Mouse (Mus musculus) MEL (cell line): ENCODE data around the gene Slco1c1. TPM values are rescaled to one million over a fixed set of nuclear protein-coding genes. Genes with fewer than 3 reads are reported as not detected.

ENCODE experiments used
- DNase-seq: peaks from one replicate; pipeline ENCODE4 v3.0.0; 2011; ENCODE audit warnings: low read depth, low spot score
- H3K27ac ChIP-seq: 2 replicates; pipeline ENCODE4 v1.5.1; 2012; ENCODE audit warnings: low read depth, mild to moderate bottlenecking, control low read depth, low read length, moderate library complexity; ENCODE audit not compliant: control insufficient read depth
- H3K27me3 ChIP-seq, 2 experiments: fragments of 150-350 bp in 1 of 2; sonication (generic) in 1 of 2; 2 replicates each; pipeline ENCODE4 v1.6.1; 2012; ENCODE audit warnings: low read length in 2 of 2, mild to moderate bottlenecking in 2 of 2, improper control_type of control experiment in 1 of 2, moderate library complexity in 1 of 2; ENCODE audit not compliant: insufficient read depth in 2 of 2, control insufficient read depth in 1 of 2
- H3K36me3 ChIP-seq, 2 experiments: 2 replicates each; pipeline ENCODE4 v1.6.1; 2012 to 2014; ENCODE audit warnings: low read length in 2 of 2, improper control_type of control experiment in 1 of 2, inconsistent platforms in 1 of 2, mild to moderate bottlenecking in 1 of 2; ENCODE audit not compliant: insufficient read depth in 2 of 2, control insufficient read depth in 1 of 2
- H3K4me1 ChIP-seq, 2 experiments: fragments of 150-350 bp in 1 of 2; sonication (generic) in 1 of 2; 2 replicates each; pipeline ENCODE4 v1.6.1; 2012; ENCODE audit warnings: low read length in 2 of 2, improper control_type of control experiment in 1 of 2, mild to moderate bottlenecking in 1 of 2; ENCODE audit not compliant: insufficient read depth in 2 of 2, control insufficient read depth in 1 of 2
- H3K4me3 ChIP-seq, 2 experiments: fragments of 150-350 bp in 1 of 2; sonication (generic) in 1 of 2; 2 replicates each; pipeline ENCODE4 v1.5.1; 2012; ENCODE audit warnings: low read depth in 2 of 2, low read length in 2 of 2, mild to moderate bottlenecking in 2 of 2, moderate library complexity in 2 of 2, control low read depth in 1 of 2, improper control_type of control experiment in 1 of 2; ENCODE audit not compliant: control insufficient read depth in 1 of 2, insufficient read depth in 1 of 2
- H3K79me2 ChIP-seq: 2 replicates; pipeline ENCODE4 v1.6.1; 2012; ENCODE audit warnings: mild to moderate bottlenecking, low read length, moderate library complexity; ENCODE audit not compliant: control insufficient read depth, poor library complexity, insufficient read depth
- H3K9ac ChIP-seq: 2 replicates; pipeline ENCODE4 v1.6.1; 2012; ENCODE audit warnings: low read depth, mild to moderate bottlenecking, control low read depth, low read length, moderate library complexity; ENCODE audit not compliant: control insufficient read depth, poor library complexity, severe bottlenecking
- H3K9me3 ChIP-seq: fragments of 150-350 bp; sonication (generic); replicated peaks from 2 replicates; pipeline ENCODE4 v1.6.1; 2012; ENCODE audit warnings: mild to moderate bottlenecking, low read length, improper control_type of control experiment, moderate library complexity; ENCODE audit not compliant: insufficient read depth
- KAT2A ChIP-seq: conservative IDR thresholded peaks from 2 replicates; pipeline ENCODE4 v1.6.1; 2012; ENCODE audit warnings: low read depth, low read length, improper control_type of control experiment, inconsistent platforms
- MXI1 ChIP-seq: IDR thresholded peaks from 2 replicates; pipeline ENCODE4 v1.6.1; 2011; ENCODE audit warnings: mild to moderate bottlenecking, low read depth, low read length, improper control_type of control experiment
- MYB ChIP-seq: IDR thresholded peaks from 2 replicates; pipeline ENCODE4 v1.6.1; 2011; ENCODE audit warnings: mild to moderate bottlenecking, low read depth, low read length, improper control_type of control experiment
- NRF1 ChIP-seq: IDR thresholded peaks from 2 replicates; pipeline ENCODE4 v1.6.1; 2014; ENCODE audit warnings: low read depth, mild to moderate bottlenecking, inconsistent platforms, low read length, improper control_type of control experiment, moderate library complexity; ENCODE audit not compliant: poor library complexity, insufficient read depth, severe bottlenecking
- POLR2AphosphoS2 ChIP-seq: IDR thresholded peaks from 2 replicates; pipeline ENCODE4 v1.6.1; 2011; ENCODE audit warnings: low read length, improper control_type of control experiment
- RAD21 ChIP-seq: IDR thresholded peaks from 2 replicates; pipeline ENCODE4 v1.6.1; 2011; ENCODE audit warnings: mild to moderate bottlenecking, low read depth, low read length, improper control_type of control experiment
- SMC3 ChIP-seq: IDR thresholded peaks from 2 replicates; pipeline ENCODE4 v1.6.1; 2011; ENCODE audit warnings: low read depth, low read length, improper control_type of control experiment
- TAL1 ChIP-seq: IDR thresholded peaks from 2 replicates; pipeline ENCODE4 v1.6.1; 2012; ENCODE audit warnings: mild to moderate bottlenecking, inconsistent platforms, low read length, moderate library complexity, mixed read lengths
- TBP ChIP-seq: IDR thresholded peaks from 2 replicates; pipeline ENCODE4 v1.8.0; 2011; ENCODE audit warnings: low read depth, low read length, improper control_type of control experiment
- USF2 ChIP-seq, 2 experiments: IDR thresholded peaks; 2 replicates each; pipeline ENCODE4 v1.6.1; 2011 to 2012; ENCODE audit warnings: improper control_type of control experiment in 2 of 2, low read length in 2 of 2, borderline replicate concordance in 1 of 2, inconsistent platforms in 1 of 2, low read depth in 1 of 2, mild to moderate bottlenecking in 1 of 2; ENCODE audit not compliant: insufficient read depth in 1 of 2
- ZKSCAN1 ChIP-seq: IDR thresholded peaks from 2 replicates; pipeline ENCODE4 v1.6.1; 2012; ENCODE audit warnings: low read depth, mild to moderate bottlenecking, inconsistent platforms, low read length, improper control_type of control experiment, moderate library complexity
- ZNF384 ChIP-seq: IDR thresholded peaks from 2 replicates; pipeline ENCODE4 v1.6.1; 2012; ENCODE audit warnings: low read depth, mild to moderate bottlenecking, inconsistent platforms, low read length, improper control_type of control experiment
- polyA plus RNA-seq, 2 experiments: library from polyadenylated mRNA; stranded (reverse) in 1 of 2; unstranded in 1 of 2; fragments of >175 nt in 1 of 2; fragments of >200 nt in 1 of 2; gene quantifications; 2 replicates each; pipeline versions ENCODE4 v1.2.1 to v1.2.4; 2012; ENCODE audit warnings: low replicate concordance in 2 of 2, low read depth in 1 of 2; ENCODE audit not compliant: insufficient read length in 2 of 2, insufficient read depth in 1 of 2, missing spikeins in 1 of 2
- total RNA-seq: library from RNA; depleted of rRNA; stranded (reverse); fragments of 300-350 nt; gene quantifications from 2 replicates; pipeline ENCODE4 v1.2.3, GENCODE M21; 2012

Slco1c1 gene
- total and polyA plus RNA-seq, 3 experiments = not detected

DNA sequence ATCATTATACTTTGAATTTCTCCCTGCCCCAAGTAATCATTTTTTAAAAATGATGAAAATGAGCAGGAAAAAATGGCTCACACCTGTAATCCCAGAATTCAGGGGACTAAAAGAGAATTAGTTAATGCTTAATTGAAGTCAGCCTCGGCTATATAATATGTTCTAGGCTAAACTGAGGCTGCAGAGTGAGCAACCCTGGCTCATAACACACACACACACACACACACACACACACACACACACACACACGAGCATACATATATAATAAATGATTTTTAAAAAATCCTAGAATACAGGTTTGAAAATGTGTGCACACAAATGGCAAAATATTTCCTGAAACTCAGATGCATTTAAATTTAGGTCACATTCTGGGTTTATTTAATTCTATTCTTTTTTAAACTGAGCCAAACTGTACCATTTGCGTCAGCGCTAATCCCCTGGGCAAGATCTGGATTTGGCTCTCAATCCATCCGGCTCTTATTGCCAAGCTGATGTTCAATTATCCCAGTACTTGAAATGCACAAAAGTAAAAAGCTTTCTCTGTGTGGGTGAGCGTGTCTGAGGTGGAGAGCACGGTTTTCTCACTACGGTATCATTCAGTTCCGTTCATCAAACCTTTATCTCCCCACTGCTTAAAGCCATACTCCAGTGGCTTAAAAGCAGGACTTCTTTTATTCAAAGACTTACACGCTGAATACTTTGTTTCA, 43.8 kb downstream of the Slco1c1 start:
- H3K9ac ChIP-seq = no peak overlapping the region
- TF ChIP-seq SMC3 = no peak
- no peak for TF ChIP-seq ZNF384
- H3K36me3 ChIP-seq = no peaks in the 10 kb centered on the region
- H3K79me2 ChIP-seq = no peaks in the 10 kb centered on the region
- H3K4me3 ChIP-seq = no peak overlapping the region
- DNase-seq = no peak
- H3K27ac ChIP-seq = no peak overlapping the region
- H3K4me1 ChIP-seq = no peaks in the 10 kb centered on the region
- no peaks in the 10 kb centered on the region for H3K9me3 ChIP-seq
- H3K27me3 ChIP-seq = no peaks in the 10 kb centered on the region

GRCm38 (mm10) chr6:141568559-141568946, 44.4 kb downstream of the Slco1c1 start:
- Histone ChIP-seq H3K4me3 (no peak overlapping the region), H3K79me2 (no peaks in the 10 kb centered on the region), H3K4me1 (no peaks in the 10 kb centered on the region), H3K36me3 (no peaks in the 10 kb centered on the region), H3K9me3 (no peaks in the 10 kb centered on the region)
- TF ChIP-seq MXI1 = no peak
- no peak for TF ChIP-seq ZNF384
- no peak for TF ChIP-seq ZKSCAN1
- no peak for TF ChIP-seq RAD21
- TF ChIP-seq NRF1 = no peak
- TF ChIP-seq KAT2A = no peak
- TF ChIP-seq MYB = no peak
- no peak for TF ChIP-seq TAL1
- no peak for TF ChIP-seq USF2 (IDR thresholded peaks at IDR 0.05; ENCODE audit: borderline replicate concordance in 1 of 2, insufficient read depth in 1 of 2, low read depth in 1 of 2, low read length in 2 of 2)
- TF ChIP-seq, all 39 proteins: peak for 0
- H3K27ac ChIP-seq = no peak overlapping the region
- H3K27me3 ChIP-seq = no peaks in the 10 kb centered on the region
- H3K9ac ChIP-seq = no peak overlapping the region
- no peak for DNase-seq

DNA sequence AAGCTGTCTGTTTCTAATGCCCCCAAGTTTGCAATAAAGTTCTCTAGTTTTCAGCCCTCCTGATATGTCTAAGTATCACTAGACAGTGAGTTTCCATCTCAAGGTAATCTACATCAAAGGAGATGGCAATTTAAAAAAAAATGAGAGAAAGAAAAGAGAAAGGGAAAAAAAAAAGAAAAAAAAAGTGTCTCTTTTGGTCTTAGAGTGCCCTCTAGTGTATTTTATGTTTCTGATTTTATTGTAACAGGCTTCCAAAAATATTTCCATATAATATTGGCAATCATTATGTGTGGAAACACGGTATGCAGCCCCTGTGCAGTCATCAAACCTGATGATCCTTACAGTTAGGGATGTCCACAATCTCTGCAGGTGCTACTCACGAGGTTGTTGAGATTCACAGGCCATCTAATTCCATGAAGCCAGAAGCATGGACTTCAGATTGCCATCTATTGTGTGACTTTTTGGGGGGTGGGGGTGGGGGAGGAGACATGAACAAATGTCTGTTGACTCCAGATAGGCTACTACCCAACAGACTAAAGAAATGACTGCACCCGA, 52.6 kb downstream of the Slco1c1 start:
- no peak overlapping the region for H3K4me3 ChIP-seq
- H3K9me3 ChIP-seq = no peaks in the 10 kb centered on the region
- H3K36me3 ChIP-seq = no peaks in the 10 kb centered on the region
- no peak overlapping the region for H3K9ac ChIP-seq
- H3K27ac ChIP-seq = no peak overlapping the region
- DNase-seq = no peak
- H3K27me3 ChIP-seq = no peaks in the 10 kb centered on the region
- H3K4me1 ChIP-seq = no peaks in the 10 kb centered on the region
- TF ChIP-seq RAD21 (peak; percentile 3), TBP (no peak), POLR2AphosphoS2 (no peak)
- no peaks in the 10 kb centered on the region for H3K79me2 ChIP-seq
